Mouse (Mus musculus) lung, embryonic 15.5 days (tissue): ENCODE measurements at regions not wholly inside any gene's neighbourhood (a gene's known extent, or its start where the extent isn't known, plus 50 kb on each side); places are given as distances from the start of the nearest gene placed in this dataset.

Experiments
- ATAC-seq: fragments of 200-750 bp; cut with Nextera tagmentation; 2 replicates; pipeline ENCODE4 v1.8.0; 2017; ENCODE audit warnings: moderate number of reproducible peaks, borderline replicate concordance; ENCODE audit not compliant: low FRiP score, low TSS enrichment; ENCODE audit errors: extremely low read depth
- H3K27ac ChIP-seq: fragments of 300-500 bp; sonication (generic); 2 replicates; pipeline ENCODE4 v1.5.1; 2015; ENCODE audit warnings: moderate library complexity, mild to moderate bottlenecking, inconsistent platforms
- H3K27me3 ChIP-seq: fragments of 300-500 bp; sonication (generic); 2 replicates; pipeline ENCODE4 v1.6.1; 2015; ENCODE audit warnings: inconsistent platforms
- H3K36me3 ChIP-seq: fragments of 300-500 bp; sonication (generic); 2 replicates; pipeline ENCODE4 v1.6.1; 2015; ENCODE audit warnings: inconsistent platforms
- H3K4me1 ChIP-seq: fragments of 300-500 bp; sonication (generic); 2 replicates; pipeline ENCODE4 v1.6.1; 2015; ENCODE audit warnings: inconsistent platforms
- H3K4me2 ChIP-seq: fragments of 300-500 bp; sonication (generic); 2 replicates; pipeline ENCODE4 v1.6.1; 2015; ENCODE audit warnings: inconsistent platforms, mild to moderate bottlenecking, moderate library complexity
- H3K4me3 ChIP-seq: fragments of 300-500 bp; sonication (generic); 2 replicates; pipeline ENCODE4 v1.5.1; 2015; ENCODE audit warnings: mild to moderate bottlenecking, inconsistent platforms
- H3K9ac ChIP-seq: fragments of 300-500 bp; sonication (generic); 2 replicates; pipeline ENCODE4 v1.6.1; 2015; ENCODE audit warnings: inconsistent platforms
- H3K9me3 ChIP-seq: fragments of 300-500 bp; sonication (generic); 2 replicates; pipeline ENCODE4 v1.6.1; 2016; ENCODE audit warnings: inconsistent platforms
- WGBS: fragments of 180-500 bp; shearing (Covaris S2); methylation state at CpG from one replicate; pipeline ENCODE4 v1.1.7; 2015; 5-methylcytosine and 5-hydroxymethylcytosine counted together

GRCm38 (mm10) chr8:24353842-24354241 is 371.8 kb downstream of the Adam3 start:
- ATAC-seq, result no peak
- WGBS, result 70% methylated on average over 7 of the region's 7 CpGs
- Histone ChIP-seq H3K4me1 (peaks cover 10% of the 10 kb centered on the region; the same call in 1 of the 2 replicates), H3K4me2 (no peak overlapping the region), H3K9me3 (no peaks in the 10 kb centered on the region), H3K4me3 (no peak overlapping the region), H3K36me3 (no peaks in the 10 kb centered on the region), H3K27me3 (no peaks in the 10 kb centered on the region), H3K9ac (no peak overlapping the region), H3K27ac (no peak overlapping the region)

- 31% methylated on average over 9 of the region's 9 CpGs for WGBS
Measured at GRCm38 (mm10) chr8:24352322-24352721, 373.3 kb downstream of the Adam3 start.

GRCm38 (mm10) chr8:24351760-24352159 is 373.9 kb downstream of the Adam3 start:
- no peak for ATAC-seq

More at GRCm38 (mm10) chr8:24352322-24352721, 373.3 kb downstream of the Adam3 start:
- ATAC-seq, result no peak
- Histone ChIP-seq H3K9me3 (no peaks in the 10 kb centered on the region), H3K4me3 (0 out of 2 replicates have a peak overlapping the region, but pooled peaks have one; percentile 11), H3K4me2 (peak overlapping the region; percentile 46), H3K36me3 (no peaks in the 10 kb centered on the region), H3K27me3 (no peaks in the 10 kb centered on the region), H3K4me1 (peaks cover 10% of the 10 kb centered on the region; the same call in 1 of the 2 replicates), H3K9ac (no peak overlapping the region), H3K27ac (no peak overlapping the region)

GRCm38 (mm10) chr8:24346390-24347113 is 379.1 kb downstream of the Adam3 start:
- 68% methylated on average over 6 of the region's 6 CpGs for WGBS
- Histone ChIP-seq H3K27ac (no peak overlapping the region), H3K4me2 (no peak overlapping the region), H3K4me3 (no peak overlapping the region), H3K4me1 (no peaks in the 10 kb centered on the region), H3K27me3 (no peaks in the 10 kb centered on the region), H3K36me3 (no peaks in the 10 kb centered on the region), H3K9me3 (no peaks in the 10 kb centered on the region), H3K9ac (no peak overlapping the region)
- ATAC-seq, result no peak

More at GRCm38 (mm10) chr8:24351760-24352159, 373.9 kb downstream of the Adam3 start:
- peak overlapping the region; percentile 11; the same call in 1 of the 2 replicates for H3K4me3 ChIP-seq
- no peaks in the 10 kb centered on the region for H3K36me3 ChIP-seq
- no peaks in the 10 kb centered on the region for H3K9me3 ChIP-seq
- H3K4me2 ChIP-seq, result peak overlapping the region; percentile 46
- peaks cover 10% of the 10 kb centered on the region; the same call in 1 of the 2 replicates for H3K4me1 ChIP-seq
- no peak overlapping the region for H3K9ac ChIP-seq
- 1% methylated on average over 6 of the region's 6 CpGs for WGBS
- no peaks in the 10 kb centered on the region for H3K27me3 ChIP-seq
- H3K27ac ChIP-seq, result no peak overlapping the region

GRCm38 (mm10) chr8:24338694-24339093 is 387.0 kb downstream of the Adam3 start:
- 78% methylated on average over 9 of the region's 9 CpGs for WGBS
- Histone ChIP-seq H3K9ac (no peak overlapping the region), H3K4me1 (no peaks in the 10 kb centered on the region), H3K36me3 (no peaks in the 10 kb centered on the region), H3K9me3 (no peaks in the 10 kb centered on the region), H3K27ac (no peak overlapping the region), H3K4me3 (no peak overlapping the region), H3K4me2 (no peak overlapping the region), H3K27me3 (no peaks in the 10 kb centered on the region)
- ATAC-seq, result no peak

- Histone ChIP-seq H3K9ac (no peak overlapping the region), H3K4me3 (no peak overlapping the region), H3K27ac (no peak overlapping the region), H3K4me1 (no peaks in the 10 kb centered on the region), H3K27me3 (no peaks in the 10 kb centered on the region), H3K4me2 (no peak overlapping the region), H3K36me3 (no peaks in the 10 kb centered on the region), H3K9me3 (no peaks in the 10 kb centered on the region)
- 44% methylated on average over 6 of the region's 6 CpGs for WGBS
- no peak for ATAC-seq
Measured at GRCm38 (mm10) chr8:24337635-24338034, 388.0 kb downstream of the Adam3 start.

- Histone ChIP-seq H3K27me3 (no peaks in the 10 kb centered on the region), H3K27ac (no peak overlapping the region), H3K4me1 (no peaks in the 10 kb centered on the region), H3K36me3 (no peaks in the 10 kb centered on the region), H3K4me3 (no peak overlapping the region), H3K4me2 (no peak overlapping the region), H3K9me3 (no peaks in the 10 kb centered on the region), H3K9ac (no peak overlapping the region)
- 56% methylated on average over 5 of the region's 5 CpGs for WGBS
- ATAC-seq, result no peak
Measured at GRCm38 (mm10) chr8:24335709-24336108, 389.9 kb downstream of the Adam3 start.

- H3K36me3 ChIP-seq, result no peaks in the 10 kb centered on the region
- H3K9ac ChIP-seq, result no peak overlapping the region
- ATAC-seq, result no peak
- H3K4me1 ChIP-seq, result no peaks in the 10 kb centered on the region
- H3K4me3 ChIP-seq, result no peak overlapping the region
- no peak overlapping the region for H3K27ac ChIP-seq
- no peaks in the 10 kb centered on the region for H3K9me3 ChIP-seq
- 72% methylated on average over 4 of the region's 4 CpGs for WGBS
- H3K4me2 ChIP-seq, result no peak overlapping the region
- H3K27me3 ChIP-seq, result no peaks in the 10 kb centered on the region
Measured at GRCm38 (mm10) chr8:24333705-24334104, 391.9 kb downstream of the Adam3 start.

- H3K36me3 ChIP-seq, result no peaks in the 10 kb centered on the region
- H3K4me3 ChIP-seq, result no peak overlapping the region
- no peak overlapping the region; the same call in 1 of the 2 replicates for H3K4me2 ChIP-seq
- ATAC-seq, result no peak
- H3K9ac ChIP-seq, result no peak overlapping the region
- no peaks in the 10 kb centered on the region for H3K27me3 ChIP-seq
- H3K9me3 ChIP-seq, result no peaks in the 10 kb centered on the region
- WGBS, result 70% methylated on average over 4 of the region's 4 CpGs
- no peaks in the 10 kb centered on the region for H3K4me1 ChIP-seq
- no peak overlapping the region for H3K27ac ChIP-seq
Measured at GRCm38 (mm10) chr8:24310893-24311292, 414.8 kb downstream of the Adam3 start.

GRCm38 (mm10) chr8:24294565-24294964 is 431.1 kb downstream of the Adam3 start:
- no peak for ATAC-seq
- WGBS, result 36% methylated on average over 1 of the region's 1 CpGs

GRCm38 (mm10) chr8:24287861-24288260 is 437.8 kb downstream of the Adam3 start:
- WGBS, result 91% methylated on average over 6 of the region's 6 CpGs
- H3K9ac ChIP-seq, result no peak overlapping the region
- no peaks in the 10 kb centered on the region; the same call in 1 of the 2 replicates for H3K9me3 ChIP-seq
- H3K4me3 ChIP-seq, result no peak overlapping the region
- H3K27me3 ChIP-seq, result no peaks in the 10 kb centered on the region
- H3K36me3 ChIP-seq, result no peaks in the 10 kb centered on the region
- 0 out of 2 replicates have a peak, but pooled peaks cover 1% of the 10 kb centered on the region for H3K4me1 ChIP-seq
- H3K27ac ChIP-seq, result no peak overlapping the region
- ATAC-seq, result no peak
- H3K4me2 ChIP-seq, result no peak overlapping the region

More at GRCm38 (mm10) chr8:24294565-24294964, 431.1 kb downstream of the Adam3 start:
- no peaks in the 10 kb centered on the region; the same call in 1 of the 2 replicates for H3K9me3 ChIP-seq
- H3K27me3 ChIP-seq, result no peaks in the 10 kb centered on the region
- no peak overlapping the region for H3K27ac ChIP-seq
- no peak overlapping the region for H3K4me2 ChIP-seq
- H3K4me3 ChIP-seq, result no peak overlapping the region
- H3K36me3 ChIP-seq, result no peaks in the 10 kb centered on the region
- H3K4me1 ChIP-seq, result peaks cover 5% of the 10 kb centered on the region; the same call in 1 of the 2 replicates
- no peak overlapping the region for H3K9ac ChIP-seq

GRCm38 (mm10) chr8:24284966-24285365 is 440.7 kb downstream of the Adam3 start:
- ATAC-seq, result no peak
- Histone ChIP-seq H3K27ac (no peak overlapping the region), H3K4me3 (no peak overlapping the region)

More at GRCm38 (mm10) chr8:24284966-24285365, 440.7 kb downstream of the Adam3 start:
- no peaks in the 10 kb centered on the region for H3K27me3 ChIP-seq
- H3K4me1 ChIP-seq, result no peaks in the 10 kb centered on the region
- 50% methylated on average over 2 of the region's 2 CpGs for WGBS
- no peaks in the 10 kb centered on the region for H3K36me3 ChIP-seq
- no peak overlapping the region for H3K4me2 ChIP-seq
- no peaks in the 10 kb centered on the region for H3K9me3 ChIP-seq
- H3K9ac ChIP-seq, result no peak overlapping the region
